Comparison of ENCODE assay signal across 31 mouse cellular contexts in genomic region chr8:109585652-109586051, GRCm38 (mm10). TPM values are rescaled to one million over a fixed set of nuclear protein-coding genes. Genes with fewer than 3 reads are reported as not detected.
DNase-seq lines count a peak whose midpoint lies in the region; ATAC-seq and TF ChIP-seq lines count a peak whose summit lies in the region.
"Had no signal": no experiment of that assay in that cellular context is flagged by ENCODE, and none has a peak within 500 bp of the region (broad histone marks: within the 10 kb centered on the region; RNA-seq: fewer than 3 reads in every experiment).

No protein-coding gene starts in this region.

- intact Hi-C loops in left cerebral cortex, postnatal 14 days (cut with DNase I) = no loop called here

- TF ChIP-seq CTCF in lung, postnatal 0 days (IDR thresholded peaks at IDR 0.05) = no peak

- no peaks in the 10 kb centered on the region for H3K9me3 ChIP-seq in lung, postnatal 0 days (ENCODE audit: low read length)
- H3K9me3 ChIP-seq: G1E; intestine, embryonic 15.5 days; neural tube, embryonic 15.5 days had no signal

- no peak overlapping the region for H3K9ac ChIP-seq in lung, postnatal 0 days (replicated peaks; ENCODE audit: low read depth)
- H3K9ac ChIP-seq: heart, embryonic 15.5 days; intestine, embryonic 15.5 days; limb, embryonic 12.5 days; liver, embryonic 14.5 days; neural tube, embryonic 15.5 days had no signal

- ATAC-seq in lung, postnatal 0 days = peak; percentile 32; the same call in 1 of the 2 replicates
- ATAC-seq in granulocyte monocyte progenitor cell, adult 5-6 weeks (replicated peaks; ENCODE audit: poor library complexity, severe bottlenecking) = peak; percentile 98
- ATAC-seq in monocyte, adult 5-6 weeks (replicated peaks; ENCODE audit: insufficient number of reproducible peaks, low FRiP score, low TSS enrichment, poor library complexity, severe bottlenecking) = peak; percentile 91
- ATAC-seq: forebrain, embryonic 16.5 days; hindbrain, postnatal 0 days; intestine, embryonic 15.5 days had no signal

- H3K36me3 ChIP-seq in lung, postnatal 0 days (ENCODE audit: insufficient read depth, low read length) = no peaks in the 10 kb centered on the region
- H3K36me3 ChIP-seq: heart, embryonic 15.5 days; intestine, embryonic 15.5 days; limb, embryonic 12.5 days; neural tube, embryonic 15.5 days had no signal

- peak overlapping the region; percentile 48 for H3K27ac ChIP-seq in lung, postnatal 0 days (ENCODE audit: low read length)
- H3K27ac ChIP-seq: gastrocnemius, adult 2 months; heart, embryonic 15.5 days; hindbrain, postnatal 0 days; intestine, embryonic 15.5 days; kidney, postnatal 0 days; limb, embryonic 12.5 days; liver, embryonic 14.5 days; neural tube, embryonic 15.5 days; stomach, postnatal 0 days had no signal

- DNase-seq in adrenal gland, postnatal 10 days = peak; percentile 15
- no peak for DNase-seq in adrenal gland, postnatal 25 days
- peak; percentile 79 for DNase-seq in lung, postnatal 0 days (ENCODE audit: low spot score)
- DNase-seq in lung, postnatal 10 days = no peak
- no peak for DNase-seq in left cerebral cortex, postnatal 14 days (ENCODE audit: low spot score in 2 of 2)
- DNase-seq in embryo, embryonic 9.5 days (ENCODE audit: extremely low spot score) = no peak
- DNase-seq: cerebellum, adult 11 months; cerebellum, adult 9-11 months; gastrocnemius, adult 2 months; kidney, adult 2 months; midbrain, embryonic 14.5 days; right cerebral cortex, postnatal 25 days; thymus, adult 18-20 months; thymus, postnatal 25 days had no signal

- H3K27me3 ChIP-seq in lung, postnatal 0 days (replicated peaks; ENCODE audit: insufficient read depth, low read length) = no peaks in the 10 kb centered on the region
- H3K27me3 ChIP-seq: heart, embryonic 15.5 days; intestine, embryonic 15.5 days; limb, embryonic 12.5 days; neural tube, embryonic 15.5 days had no signal

- H3K4me1 ChIP-seq in lung, postnatal 0 days (ENCODE audit: insufficient read depth, low read depth, low read length) = no peaks in the 10 kb centered on the region
- H3K4me1 ChIP-seq: heart, embryonic 15.5 days; intestine, embryonic 15.5 days; limb, embryonic 12.5 days; neural tube, embryonic 15.5 days had no signal

- H3K4me3 ChIP-seq in lung, postnatal 0 days (ENCODE audit: low read depth, low read length) = no peak overlapping the region
- H3K4me3 ChIP-seq: erythroblast, embryonic 14.5 days; gastrocnemius, adult 2 months; heart, embryonic 15.5 days; intestine, embryonic 15.5 days; limb, embryonic 12.5 days; megakaryocyte, embryonic 14.5 days; neural tube, embryonic 15.5 days had no signal

- peak; percentile 59; the same call in 1 of the 2 replicates for TF ChIP-seq EP300 in lung, postnatal 0 days (IDR thresholded peaks at IDR 0.05)

- H3K4me2 ChIP-seq in lung, postnatal 0 days (replicated peaks; ENCODE audit: low read depth, low read length) = no peak overlapping the region
- H3K4me2 ChIP-seq: heart, embryonic 15.5 days; intestine, embryonic 15.5 days; limb, embryonic 12.5 days; neural tube, embryonic 15.5 days had no signal

RNA-seq across cellular contexts. Expression of gene Hp, which starts 6.7 kb away (rescaled TPM):
- 100 to 1,000 TPM; 313 to 788 TPM for total RNA-seq in adrenal gland, postnatal 10 days (2021)
- 78.2 and 105 TPM in 2 replicates for total RNA-seq in adrenal gland, postnatal 25 days (2021)
- polyA plus RNA-seq in lung, postnatal 0 days (2015; fragmentation: Nextera tagmentation; extraction: Ambion mirVana) = 703 and 838 TPM in 2 replicates
- total RNA-seq in granulocyte monocyte progenitor cell, adult 5-6 weeks (2014; fragmentation: Nextera tagmentation) = 206 and 211 TPM in 2 replicates
- 304 and 315 TPM in 2 replicates for total RNA-seq in granulocyte monocyte progenitor cell, adult 5-6 weeks (2017)
- 90.5 to 206 TPM (median 128 TPM) in 3 replicates for total RNA-seq in monocyte, adult 5-6 weeks (2017)
- not detected for total RNA-seq in left cerebral cortex, postnatal 14 days (2021)
- total RNA-seq: G1E; hindbrain, postnatal 0 days had no signal
- polyA plus RNA-seq: midbrain, embryonic 14.5 days had no signal

RNA-seq across cellular contexts. Expression of gene Txnl4b, which starts 20.0 kb away (rescaled TPM):
- 10 to 100 TPM; 10.5 to 11.8 TPM for total RNA-seq in adrenal gland, postnatal 10 days (2021)
- 13.1 and 16.2 TPM in 2 replicates for total RNA-seq in adrenal gland, postnatal 25 days (2021)
- polyA plus RNA-seq in lung, postnatal 0 days (2015; fragmentation: Nextera tagmentation; extraction: Ambion mirVana) = 24.4 and 25.0 TPM in 2 replicates
- total RNA-seq in granulocyte monocyte progenitor cell, adult 5-6 weeks (2014; fragmentation: Nextera tagmentation) = 9.3 and 15.8 TPM in 2 replicates
- 14.0 and 23.0 TPM in 2 replicates for total RNA-seq in granulocyte monocyte progenitor cell, adult 5-6 weeks (2017)
- total RNA-seq in monocyte, adult 5-6 weeks (2017) = 8.9 to 10.1 TPM (median 9.8 TPM) in 3 replicates
- 10 to 100 TPM; 12.2 to 13.3 TPM for total RNA-seq in left cerebral cortex, postnatal 14 days (2021)

RNA-seq across cellular contexts. Expression of gene Dhx38, which starts 20.0 kb away (rescaled TPM):
- 10 to 100 TPM; 21.7 to 23.7 TPM for total RNA-seq in adrenal gland, postnatal 10 days (2021)
- total RNA-seq in adrenal gland, postnatal 25 days (2021) = 27.9 and 29.1 TPM in 2 replicates
- polyA plus RNA-seq in lung, postnatal 0 days (2015; fragmentation: Nextera tagmentation; extraction: Ambion mirVana) = 12.5 and 12.7 TPM in 2 replicates
- 36.1 and 46.0 TPM in 2 replicates for total RNA-seq in granulocyte monocyte progenitor cell, adult 5-6 weeks (2014; fragmentation: Nextera tagmentation)
- 65.5 and 67.5 TPM in 2 replicates for total RNA-seq in granulocyte monocyte progenitor cell, adult 5-6 weeks (2017)
- total RNA-seq in monocyte, adult 5-6 weeks (2017) = 89.8 to 95.4 TPM (median 90.7 TPM) in 3 replicates
- total RNA-seq in left cerebral cortex, postnatal 14 days (2021) = 10 to 100 TPM; 22.8 to 24.4 TPM

RNA-seq across cellular contexts. Expression of gene Dhodh, which starts 22.8 kb away (rescaled TPM):
- 10 to 100 TPM; 24.8 to 28.2 TPM for total RNA-seq in adrenal gland, postnatal 10 days (2021)
- 23.6 and 25.1 TPM in 2 replicates for total RNA-seq in adrenal gland, postnatal 25 days (2021)
- 16.2 and 18.5 TPM in 2 replicates for polyA plus RNA-seq in lung, postnatal 0 days (2015; fragmentation: Nextera tagmentation; extraction: Ambion mirVana)
- total RNA-seq in granulocyte monocyte progenitor cell, adult 5-6 weeks (2014; fragmentation: Nextera tagmentation) = 23.9 and 30.6 TPM in 2 replicates
- 28.2 and 28.7 TPM in 2 replicates for total RNA-seq in granulocyte monocyte progenitor cell, adult 5-6 weeks (2017)
- total RNA-seq in monocyte, adult 5-6 weeks (2017) = 6.1 to 12.4 TPM (median 11.2 TPM) in 3 replicates
- total RNA-seq in left cerebral cortex, postnatal 14 days (2021) = 10 to 100 TPM; 20.4 to 20.8 TPM

RNA-seq across cellular contexts. Expression of gene Pkd1l3, which starts 28.7 kb away (rescaled TPM):
- total RNA-seq in adrenal gland, postnatal 10 days (2021) = under 1 TPM; 0.15 to 0.21 TPM
- 0.06 TPM in 1 of 2 replicates, not detected in the other for total RNA-seq in adrenal gland, postnatal 25 days (2021)
- 0.07 and 0.13 TPM in 2 replicates for polyA plus RNA-seq in lung, postnatal 0 days (2015; fragmentation: Nextera tagmentation; extraction: Ambion mirVana)
- total RNA-seq in granulocyte monocyte progenitor cell, adult 5-6 weeks (2014; fragmentation: Nextera tagmentation) = 0.13 and 2.1 TPM in 2 replicates
- total RNA-seq in granulocyte monocyte progenitor cell, adult 5-6 weeks (2017) = 0.17 and 1.3 TPM in 2 replicates
- 1.1 TPM in 1 of 3 replicates, not detected in the others for total RNA-seq in monocyte, adult 5-6 weeks (2017)
- total RNA-seq in left cerebral cortex, postnatal 14 days (2021) = 1 to 10 TPM in 1 of 2 experiments, under 1 TPM in 1; 0.47 to 1.4 TPM
- total RNA-seq: gastrocnemius, postnatal 4 days; heart, postnatal 25 days had no signal
- polyA plus RNA-seq: embryonic facial prominence, embryonic 14.5 days; kidney, postnatal 0 days; stomach, postnatal 0 days had no signal

Comparison
In these comparisons a context has a peak if more than half of its experiments do, and no peak if none do; other contexts are left out.
1. DNase-seq: peak in adrenal gland, postnatal 10 days (single experiment) and lung, postnatal 0 days (single experiment); none in adrenal gland, postnatal 25 days (single experiment), lung, postnatal 10 days (single experiment), left cerebral cortex, postnatal 14 days (0 of 2) and embryo, embryonic 9.5 days (single experiment).
2. ATAC-seq: peak in every context shown above with its lines; median percentile 98 in granulocyte monocyte progenitor cell, adult 5-6 weeks; 91 in monocyte, adult 5-6 weeks; 32 in lung, postnatal 0 days.
3. RNA of gene Hp, which starts 6.7 kb away (total RNA-seq): 313 to 788 TPM in adrenal gland, postnatal 10 days, 206 to 315 TPM in granulocyte monocyte progenitor cell, adult 5-6 weeks, 90.5 to 206 TPM in monocyte, adult 5-6 weeks and 78.2 to 105 TPM in adrenal gland, postnatal 25 days; not detected in left cerebral cortex, postnatal 14 days; every median in the first group is over 10 times any median in the second.